Mouse (Mus musculus): ENCODE measurements around the gene Gm2897.
"Not testable (repeated sequence)": the region's sequence is repeated elsewhere in the genome, so short reads cannot be mapped to it uniquely, and the experiment has no call there.

GRCm38 (mm10) chr14:3050087-3050486 is 1.0 kb downstream of the Gm2897 start:
- peak; percentile 52 for TF ChIP-seq CTCF (IDR thresholded peaks at IDR 0.05)
- TF ChIP-seq POLR2A (IDR thresholded peaks at IDR 0.05; ENCODE audit: insufficient read depth, low read depth, low read length), result not testable (repeated sequence)
